In genomic region chr2:92581302-92581701, GRCm38 (mm10) we compare ENCODE assay signal across 23 mouse cellular contexts. TPM values are rescaled to one million over a fixed set of nuclear protein-coding genes. Genes with fewer than 3 reads are reported as not detected.
DNase-seq lines count a peak whose midpoint lies in the region; ATAC-seq and TF ChIP-seq lines count a peak whose summit lies in the region.
"Had no signal": no experiment of that assay in that cellular context is flagged by ENCODE, and none has a peak within 500 bp of the region (broad histone marks: within the 10 kb centered on the region; RNA-seq: fewer than 3 reads in every experiment).

No protein-coding gene starts in this region.

- no peak overlapping the region for H3K4me3 ChIP-seq in midbrain, embryonic 11.5 days (ENCODE audit: low read depth, low read length)
- no peak overlapping the region for H3K4me3 ChIP-seq in midbrain, embryonic 13.5 days (replicated peaks)
- H3K4me3 ChIP-seq in intestine, embryonic 15.5 days (replicated peaks) = no peak overlapping the region
- H3K4me3 ChIP-seq in intestine, postnatal 0 days (ENCODE audit: low read depth, low read length) = no peak overlapping the region
- H3K4me3 ChIP-seq in stomach, postnatal 0 days (ENCODE audit: low read depth, low read length) = no peak overlapping the region
- H3K4me3 ChIP-seq: embryonic facial prominence, embryonic 10.5 days; embryonic facial prominence, embryonic 12.5 days; forebrain, embryonic 13.5 days; forebrain, embryonic 15.5 days had no signal

- no peaks in the 10 kb centered on the region for H3K9me3 ChIP-seq in midbrain, embryonic 11.5 days (ENCODE audit: control insufficient read depth, low read length)
- H3K9me3 ChIP-seq in midbrain, embryonic 13.5 days = no peaks in the 10 kb centered on the region
- H3K9me3 ChIP-seq in intestine, embryonic 15.5 days = no peaks in the 10 kb centered on the region
- H3K9me3 ChIP-seq in intestine, postnatal 0 days (ENCODE audit: control insufficient read depth) = no peaks in the 10 kb centered on the region
- H3K9me3 ChIP-seq in stomach, postnatal 0 days (ENCODE audit: control insufficient read depth, low read length) = no peaks in the 10 kb centered on the region
- H3K9me3 ChIP-seq: embryonic facial prominence, embryonic 10.5 days; embryonic facial prominence, embryonic 12.5 days; forebrain, embryonic 13.5 days; forebrain, embryonic 15.5 days; G1E had no signal

- H3K27ac ChIP-seq in midbrain, embryonic 11.5 days (ENCODE audit: low read depth, low read length) = no peak overlapping the region
- no peak overlapping the region for H3K27ac ChIP-seq in midbrain, embryonic 13.5 days
- H3K27ac ChIP-seq in intestine, embryonic 15.5 days = no peak overlapping the region
- no peak overlapping the region for H3K27ac ChIP-seq in intestine, postnatal 0 days (ENCODE audit: low read depth, low read length)
- H3K27ac ChIP-seq in stomach, postnatal 0 days (replicated peaks) = no peak overlapping the region
- H3K27ac ChIP-seq: embryonic facial prominence, embryonic 10.5 days; embryonic facial prominence, embryonic 12.5 days; forebrain, embryonic 13.5 days; forebrain, embryonic 15.5 days had no signal

- no peak for ATAC-seq in midbrain, embryonic 11.5 days (ENCODE audit: low FRiP score)
- no peak for ATAC-seq in midbrain, embryonic 13.5 days
- peak; percentile 53; the same call in 1 of the 2 replicates for ATAC-seq in intestine, embryonic 15.5 days
- ATAC-seq in intestine, postnatal 0 days = peak; percentile 61
- ATAC-seq in stomach, postnatal 0 days (ENCODE audit: low FRiP score, low TSS enrichment) = no peak
- ATAC-seq: activated CD4-positive, CD25-positive, alpha-beta regulatory T cell, adult 4 months; CD4-positive, CD25-positive, alpha-beta regulatory T cell, adult 4 months; forebrain, embryonic 13.5 days; forebrain, embryonic 15.5 days; Patski had no signal

- H3K9ac ChIP-seq in midbrain, embryonic 11.5 days (ENCODE audit: low read length) = no peak overlapping the region
- H3K9ac ChIP-seq in midbrain, embryonic 13.5 days (replicated peaks) = no peak overlapping the region
- H3K9ac ChIP-seq in intestine, embryonic 15.5 days = no peak overlapping the region
- H3K9ac ChIP-seq in intestine, postnatal 0 days (ENCODE audit: low read depth, low read length) = no peak overlapping the region
- no peak overlapping the region for H3K9ac ChIP-seq in stomach, postnatal 0 days (ENCODE audit: low read length)
- H3K9ac ChIP-seq: embryonic facial prominence, embryonic 12.5 days; forebrain, embryonic 13.5 days; forebrain, embryonic 15.5 days had no signal

- no peak for TF ChIP-seq CTCF in intestine, postnatal 0 days (IDR thresholded peaks at IDR 0.05; ENCODE audit: low read depth)
- TF ChIP-seq CTCF in stomach, postnatal 0 days (IDR thresholded peaks at IDR 0.05; ENCODE audit: low read depth) = no peak

- no peaks in the 10 kb centered on the region for H3K4me1 ChIP-seq in midbrain, embryonic 11.5 days (ENCODE audit: control insufficient read depth, insufficient read depth, low read length)
- no peaks in the 10 kb centered on the region for H3K4me1 ChIP-seq in midbrain, embryonic 13.5 days (replicated peaks)
- H3K4me1 ChIP-seq in intestine, embryonic 15.5 days (replicated peaks) = no peaks in the 10 kb centered on the region
- H3K4me1 ChIP-seq in intestine, postnatal 0 days (replicated peaks; ENCODE audit: control insufficient read depth, insufficient read depth, low read length) = no peaks in the 10 kb centered on the region; the same call in 1 of the 2 replicates
- no peaks in the 10 kb centered on the region for H3K4me1 ChIP-seq in stomach, postnatal 0 days (replicated peaks; ENCODE audit: control insufficient read depth, insufficient read depth)
- H3K4me1 ChIP-seq: forebrain, embryonic 13.5 days; forebrain, embryonic 15.5 days had no signal

- H3K36me3 ChIP-seq in midbrain, embryonic 11.5 days (ENCODE audit: control insufficient read depth, insufficient read depth, low read length) = no peaks in the 10 kb centered on the region
- H3K36me3 ChIP-seq in midbrain, embryonic 13.5 days = no peaks in the 10 kb centered on the region
- H3K36me3 ChIP-seq in intestine, embryonic 15.5 days = no peaks in the 10 kb centered on the region
- no peaks in the 10 kb centered on the region for H3K36me3 ChIP-seq in intestine, postnatal 0 days (ENCODE audit: control insufficient read depth, insufficient read depth)
- H3K36me3 ChIP-seq in stomach, postnatal 0 days (ENCODE audit: control insufficient read depth, insufficient read depth, low read length) = no peaks in the 10 kb centered on the region
- H3K36me3 ChIP-seq: embryonic facial prominence, embryonic 10.5 days; embryonic facial prominence, embryonic 12.5 days; forebrain, embryonic 15.5 days; G1E had no signal

- H3K27me3 ChIP-seq in midbrain, embryonic 11.5 days (ENCODE audit: control insufficient read depth, insufficient read depth, low read length) = no peaks in the 10 kb centered on the region
- no peaks in the 10 kb centered on the region for H3K27me3 ChIP-seq in midbrain, embryonic 13.5 days
- no peaks in the 10 kb centered on the region for H3K27me3 ChIP-seq in intestine, embryonic 15.5 days (replicated peaks)
- no peaks in the 10 kb centered on the region for H3K27me3 ChIP-seq in intestine, postnatal 0 days (replicated peaks; ENCODE audit: control insufficient read depth, insufficient read depth, low read length)
- H3K27me3 ChIP-seq in stomach, postnatal 0 days (ENCODE audit: control insufficient read depth, insufficient read depth, low read length) = no peaks in the 10 kb centered on the region
- H3K27me3 ChIP-seq: embryonic facial prominence, embryonic 12.5 days; forebrain, embryonic 13.5 days; forebrain, embryonic 15.5 days had no signal

- DNase-seq in midbrain, embryonic 11.5 days (ENCODE audit: low spot score, missing footprints) = peak; percentile 57
- peak; percentile 21 for DNase-seq in stomach, postnatal 0 days (ENCODE audit: low spot score)
- DNase-seq in cerebellum, adult 18-20 months = no peak
- DNase-seq in cerebellum, postnatal 25 days = no peak
- DNase-seq: adrenal gland, adult 8-10 months; adrenal gland, postnatal 14 days; adrenal gland, postnatal 36 days; B cell, adult 2 months; cerebellum, adult 11-12 months; cerebellum, adult 8-10 months; cerebellum, adult 9-11 months; cerebellum, postnatal 14 days had no signal

- TF ChIP-seq EP300 in stomach, postnatal 0 days (optimal IDR thresholded peaks at IDR 0.05) = no peak

- 90% methylated on average over 7 of the region's 7 CpGs for WGBS in midbrain, embryonic 11.5 days
- 84% methylated on average over 7 of the region's 7 CpGs for WGBS in midbrain, embryonic 13.5 days
- WGBS in intestine, embryonic 15.5 days = 70% methylated on average over 7 of the region's 7 CpGs
- 48% methylated on average over 7 of the region's 7 CpGs for WGBS in intestine, postnatal 0 days
- WGBS in stomach, postnatal 0 days = 65% methylated on average over 7 of the region's 7 CpGs

- no peak overlapping the region for H3K4me2 ChIP-seq in midbrain, embryonic 11.5 days
- no peak overlapping the region for H3K4me2 ChIP-seq in midbrain, embryonic 13.5 days (replicated peaks)
- H3K4me2 ChIP-seq in intestine, embryonic 15.5 days (replicated peaks) = no peak overlapping the region
- no peak overlapping the region for H3K4me2 ChIP-seq in intestine, postnatal 0 days (replicated peaks; ENCODE audit: low read depth)
- no peak overlapping the region for H3K4me2 ChIP-seq in stomach, postnatal 0 days (replicated peaks; ENCODE audit: low read depth)
- H3K4me2 ChIP-seq: embryonic facial prominence, embryonic 12.5 days; forebrain, embryonic 13.5 days; forebrain, embryonic 15.5 days had no signal

RNA-seq across cellular contexts. Expression of gene Chst1, which starts 18.2 kb away (rescaled TPM):
- 4.2 and 4.3 TPM in 2 replicates for polyA plus RNA-seq in midbrain, embryonic 11.5 days (2014; fragmentation: Nextera tagmentation; extraction: Ambion mirVana)
- 26.2 and 35.4 TPM in 2 replicates for polyA plus RNA-seq in midbrain, embryonic 13.5 days (2015; fragmentation: Nextera tagmentation; extraction: Ambion mirVana)
- 4.1 and 4.5 TPM in 2 replicates for polyA plus RNA-seq in intestine, embryonic 15.5 days (2015; fragmentation: Nextera tagmentation; extraction: Ambion mirVana)
- polyA plus RNA-seq in intestine, postnatal 0 days (2015; fragmentation: Nextera tagmentation; extraction: Ambion mirVana) = 2.2 and 2.3 TPM in 2 replicates
- polyA plus RNA-seq in stomach, postnatal 0 days (2015; fragmentation: Nextera tagmentation; extraction: Ambion mirVana) = 3.0 TPM in 2 replicates

Comparison
In these comparisons a context has a peak if more than half of its experiments do, and no peak if none do; other contexts are left out.
1. ATAC-seq: peak in intestine, embryonic 15.5 days (single experiment) and intestine, postnatal 0 days (single experiment); none in midbrain, embryonic 11.5 days (single experiment), midbrain, embryonic 13.5 days (single experiment) and stomach, postnatal 0 days (single experiment).
2. DNase-seq: peak in midbrain, embryonic 11.5 days (single experiment) and stomach, postnatal 0 days (single experiment); none in cerebellum, adult 18-20 months (0 of 2) and cerebellum, postnatal 25 days (0 of 2).